Mouse (Mus musculus): Measurements from ENCODE around the gene Mgat4a. TPM values are rescaled to one million over a fixed set of nuclear protein-coding genes. Genes with fewer than 3 reads are reported as not detected.
A peak's percentile ranks its signal among the peaks of the same experiment; 100 is the strongest.

Mgat4a gene
- polyA plus RNA-seq, 2 experiments = 0.77 to 0.91 TPM

GRCm38 (mm10) chr1:37442848-37443835, 97.7 kb downstream of the Mgat4a start:
- Histone ChIP-seq H3K27me3 (ENCODE audit: control insufficient read depth, insufficient read depth, low read length) (no peaks in the 10 kb centered on the region), H3K27ac (peak overlapping the region; percentile 30; the same call in 1 of the 2 replicates), H3K4me1 (replicated peaks; ENCODE audit: control insufficient read depth in 2 of 2, insufficient read depth in 2 of 2, low read length in 1 of 2) (peaks cover 2 to 19% of the 10 kb centered on the region in 2 experiments; a peak in 2 of 4 replicates), H3K4me2 (ENCODE audit: low read depth) (peak overlapping the region; percentile 19; the same call in 1 of the 2 replicates), H3K9me3 (ENCODE audit: control insufficient read depth, low read length) (no peaks in the 10 kb centered on the region), H3K9ac (replicated peaks) (no peak overlapping the region), H3K4me3 (ENCODE audit: insufficient read depth in 1 of 2, low read depth in 2 of 2, low read length in 2 of 2) (no peak overlapping the region), H3K36me3 (replicated peaks; ENCODE audit: control insufficient read depth, insufficient read depth, low read depth) (peaks cover 13% of the 10 kb centered on the region)
- WGBS (ENCODE audit: insufficient replicate concordance) = 61% methylated on average over 16 of the region's 16 CpGs
- TF ChIP-seq EP300 (IDR thresholded peaks at IDR 0.05; ENCODE audit: low read depth) = no peak
- TF ChIP-seq CTCF (IDR thresholded peaks at IDR 0.05; ENCODE audit: low read depth) = no peak
- peak; percentile 70; the same call in 1 of the 2 replicates for ATAC-seq (ENCODE audit: insufficient read depth)
- peak in 2 of 3 experiments; percentile 25 to 35 for DNase-seq (ENCODE audit: low read depth in 3 of 3, low spot score in 3 of 3)

- H3K36me3 ChIP-seq (replicated peaks; ENCODE audit: control insufficient read depth, insufficient read depth, low read depth) = peaks cover 59% of the 10 kb centered on the region
These were observed 104.4 kb downstream of the Mgat4a start for GRCm38 (mm10) chr1:37436419-37436818.

GRCm38 (mm10) chr1:37430297-37430840, 110.4 kb downstream of the Mgat4a start:
- Histone ChIP-seq H3K9ac (replicated peaks) (peak overlapping the region; percentile 95), H3K4me1 (replicated peaks; ENCODE audit: control insufficient read depth in 2 of 2, insufficient read depth in 2 of 2, low read length in 1 of 2) (peaks cover 16 to 20% of the 10 kb centered on the region in 2 experiments), H3K27me3 (ENCODE audit: control insufficient read depth, insufficient read depth, low read length) (no peaks in the 10 kb centered on the region), H3K27ac (peak overlapping the region; percentile 81), H3K36me3 (replicated peaks; ENCODE audit: control insufficient read depth, insufficient read depth, low read depth) (peaks cover 30% of the 10 kb centered on the region), H3K4me2 (ENCODE audit: low read depth) (peak overlapping the region; percentile 96), H3K9me3 (ENCODE audit: control insufficient read depth, low read length) (no peaks in the 10 kb centered on the region), H3K4me3 (ENCODE audit: insufficient read depth in 1 of 2, low read depth in 2 of 2, low read length in 2 of 2) (peak overlapping the region; percentile 74 to 98)
- TF ChIP-seq EP300 (IDR thresholded peaks at IDR 0.05; ENCODE audit: low read depth) (no peak), CTCF (IDR thresholded peaks at IDR 0.05; ENCODE audit: low read depth) (no peak)
- DNase-seq (ENCODE audit: low read depth in 3 of 3, low spot score in 3 of 3) = peak in 2 of 3 experiments; percentile 34 to 49
- 2% methylated on average over 40 of the region's 40 CpGs for whole genome bisulfite sequencing (ENCODE audit: insufficient replicate concordance)
- peak; percentile 74 for ATAC-seq (ENCODE audit: insufficient read depth)

More at GRCm38 (mm10) chr1:37436419-37436818, 104.4 kb downstream of the Mgat4a start:
- Histone ChIP-seq H3K9ac (replicated peaks) (peak overlapping the region; percentile 34; the same call in 1 of the 2 replicates), H3K4me1 (replicated peaks; ENCODE audit: control insufficient read depth in 2 of 2, insufficient read depth in 2 of 2, low read length in 1 of 2) (peaks cover 12 to 17% of the 10 kb centered on the region in 2 experiments), H3K27ac (peak overlapping the region; percentile 44), H3K27me3 (ENCODE audit: control insufficient read depth, insufficient read depth, low read length) (no peaks in the 10 kb centered on the region), H3K4me2 (ENCODE audit: low read depth) (peak overlapping the region; percentile 59), H3K4me3 (ENCODE audit: insufficient read depth in 1 of 2, low read depth in 2 of 2, low read length in 2 of 2) (peak overlapping the region in 1 of 2 experiments; percentile 10; a peak in 1 of 4 replicates), H3K9me3 (ENCODE audit: control insufficient read depth, low read length) (no peaks in the 10 kb centered on the region)
- DNase-seq (ENCODE audit: low read depth in 3 of 3, low spot score in 3 of 3) (peak in 2 of 3 experiments; percentile 47 to 60), ATAC-seq (ENCODE audit: insufficient read depth) (peak; percentile 86)
- TF ChIP-seq CTCF (IDR thresholded peaks at IDR 0.05; ENCODE audit: low read depth) = no peak
- peak; percentile 72 for TF ChIP-seq EP300 (IDR thresholded peaks at IDR 0.05; ENCODE audit: low read depth)
- WGBS (ENCODE audit: insufficient replicate concordance) = 31% methylated on average over 3 of the region's 3 CpGs

- peaks cover 30% of the 10 kb centered on the region for H3K36me3 ChIP-seq (replicated peaks; ENCODE audit: control insufficient read depth, insufficient read depth, low read depth)
- H3K4me3 ChIP-seq (ENCODE audit: insufficient read depth in 1 of 2, low read depth in 2 of 2, low read length in 2 of 2) = peak within 1 kb of the TSS; percentile 74 to 98
- peak within 1 kb of the TSS; percentile 96 for H3K4me2 ChIP-seq (ENCODE audit: low read depth)
- H3K9me3 ChIP-seq (ENCODE audit: control insufficient read depth, low read length) = no peaks in the 10 kb centered on the region
- ATAC-seq (ENCODE audit: insufficient read depth) (peak; percentile 94), DNase-seq (ENCODE audit: low read depth in 3 of 3, low spot score in 3 of 3) (peak; percentile 91 to 93 (median 93))
- H3K4me1 ChIP-seq (replicated peaks; ENCODE audit: control insufficient read depth in 2 of 2, insufficient read depth in 2 of 2, low read length in 1 of 2) = peaks cover 16 to 20% of the 10 kb centered on the region in 2 experiments
- TF ChIP-seq CTCF (IDR thresholded peaks at IDR 0.05; ENCODE audit: low read depth) (peak; percentile 29; the same call in 1 of the 2 replicates), EP300 (IDR thresholded peaks at IDR 0.05; ENCODE audit: low read depth) (peak; percentile 37; the same call in 1 of the 2 replicates)
- H3K27ac ChIP-seq = peak within 1 kb of the TSS; percentile 81
- WGBS (ENCODE audit: insufficient replicate concordance) = 1% methylated on average over 57 of the region's 57 CpGs
- H3K27me3 ChIP-seq (ENCODE audit: control insufficient read depth, insufficient read depth, low read length) = no peaks in the 10 kb centered on the region
- H3K9ac ChIP-seq (replicated peaks) = peak within 1 kb of the TSS; percentile 95
These were observed 111.2 kb downstream of the Mgat4a start, which contains the start of the genes Coa5 and Unc50 for GRCm38 (mm10) chr1:37429366-37430296. Gene Coa5 (minus strand): TSS chr1:37430103. Gene Unc50 (plus strand): TSS chr1:37430139.
